Mouse (Mus musculus) forebrain, embryonic 12.5 days (tissue): Measurements from ENCODE around the gene Sarnp. TPM values are rescaled to one million over a fixed set of nuclear protein-coding genes. Genes with fewer than 3 reads are reported as not detected.
A peak's percentile ranks its signal among the peaks of the same experiment; 100 is the strongest.

Source experiments
- ATAC-seq: fragments of 200-750 bp; cut with Nextera tagmentation; 2 replicates; pipeline ENCODE4 v1.8.0; 2017; ENCODE audit warnings: moderate TSS enrichment; ENCODE audit not compliant: low FRiP score
- H3K27ac ChIP-seq: fragments of 300-500 bp; sonication (generic); 2 replicates; pipeline ENCODE4 v1.5.1; 2016; ENCODE audit warnings: mild to moderate bottlenecking
- H3K27me3 ChIP-seq: fragments of 300-500 bp; sonication (generic); 2 replicates; pipeline ENCODE4 v1.6.1; 2016; ENCODE audit warnings: mild to moderate bottlenecking
- H3K36me3 ChIP-seq: fragments of 300-500 bp; sonication (generic); replicated peaks from 2 replicates; pipeline ENCODE4 v1.6.1; 2016; ENCODE audit warnings: mild to moderate bottlenecking
- H3K4me1 ChIP-seq: fragments of 300-500 bp; sonication (generic); 2 replicates; pipeline ENCODE4 v1.6.1; 2016
- H3K4me2 ChIP-seq: fragments of 300-500 bp; sonication (generic); 2 replicates; pipeline ENCODE4 v1.6.1; 2016; ENCODE audit warnings: mild to moderate bottlenecking, moderate library complexity
- H3K4me3 ChIP-seq: fragments of 300-500 bp; sonication (generic); replicated peaks from 2 replicates; pipeline ENCODE4 v1.5.1; 2016; ENCODE audit warnings: mild to moderate bottlenecking
- H3K9ac ChIP-seq: fragments of 300-500 bp; sonication (generic); 2 replicates; pipeline ENCODE4 v1.6.1; 2016; ENCODE audit warnings: mild to moderate bottlenecking
- H3K9me3 ChIP-seq: fragments of 300-500 bp; sonication (generic); 2 replicates; pipeline ENCODE4 v1.6.1; 2016
- WGBS: fragments of 180-500 bp; shearing (Covaris S2); methylation state at CpG from one replicate; pipeline ENCODE4 v1.1.7; 2016; 5-methylcytosine and 5-hydroxymethylcytosine counted together
- polyA plus RNA-seq: library from polyadenylated mRNA; unstranded; fragments of >200 nt; fragmentation: Nextera tagmentation; extraction: Ambion mirVana; gene quantifications from 2 replicates; pipeline ENCODE4 v1.2.1, GENCODE M21; 2016

Sarnp gene
- polyA plus RNA-seq, 1 experiment from 2014 or later = 251 TPM

- Histone ChIP-seq H3K4me2 (no peak overlapping the region), H3K9ac (no peak overlapping the region), H3K27ac (no peak overlapping the region), H3K27me3 (peaks cover 25% of the 10 kb centered on the region), H3K9me3 (no peaks in the 10 kb centered on the region), H3K36me3 (no peaks in the 10 kb centered on the region), H3K4me1 (peaks cover 16% of the 10 kb centered on the region), H3K4me3 (no peak overlapping the region)
- WGBS = 13% methylated on average over 1 of the region's 1 CpGs
- no peak for ATAC-seq
Measured at GRCm38 (mm10) chr10:128897501-128897900, 80.4 kb downstream of the Sarnp start.

GRCm38 (mm10) chr10:128899759-128900490 is 82.8 kb downstream of the Sarnp start:
- WGBS = 82% methylated on average over 6 of the region's 6 CpGs

GRCm38 (mm10) chr10:128900698-128901097 is 83.6 kb downstream of the Sarnp start, which contains the start of gene Cd63:
Cd63 (plus strand) TSS chr10:128900989.
- WGBS = 81% methylated on average over 3 of the region's 3 CpGs
- no peak within 1 kb of the TSS for H3K9ac ChIP-seq
- H3K4me2 ChIP-seq = no peak within 1 kb of the TSS
- H3K27me3 ChIP-seq = peaks cover 18% of the 10 kb centered on the region
- ATAC-seq = no peak
- no peaks in the 10 kb centered on the region for H3K9me3 ChIP-seq
- H3K4me1 ChIP-seq = peaks cover 7% of the 10 kb centered on the region; the same call in 1 of the 2 replicates
- no peaks in the 10 kb centered on the region for H3K36me3 ChIP-seq
- H3K27ac ChIP-seq = no peak within 1 kb of the TSS
- no peak within 1 kb of the TSS for H3K4me3 ChIP-seq

More at GRCm38 (mm10) chr10:128899759-128900490, 82.8 kb downstream of the Sarnp start:
- Histone ChIP-seq H3K9ac (no peak overlapping the region), H3K4me2 (no peak overlapping the region), H3K36me3 (no peaks in the 10 kb centered on the region), H3K4me3 (no peak overlapping the region), H3K27ac (no peak overlapping the region), H3K9me3 (no peaks in the 10 kb centered on the region), H3K4me1 (peaks cover 9% of the 10 kb centered on the region; the same call in 1 of the 2 replicates), H3K27me3 (peaks cover 19% of the 10 kb centered on the region)
- ATAC-seq = no peak

- no peak overlapping the region for H3K9ac ChIP-seq
- WGBS = 83% methylated on average over 1 of the region's 1 CpGs
Measured at GRCm38 (mm10) chr10:128901409-128901808, 84.3 kb downstream of the Sarnp start.

DNA sequence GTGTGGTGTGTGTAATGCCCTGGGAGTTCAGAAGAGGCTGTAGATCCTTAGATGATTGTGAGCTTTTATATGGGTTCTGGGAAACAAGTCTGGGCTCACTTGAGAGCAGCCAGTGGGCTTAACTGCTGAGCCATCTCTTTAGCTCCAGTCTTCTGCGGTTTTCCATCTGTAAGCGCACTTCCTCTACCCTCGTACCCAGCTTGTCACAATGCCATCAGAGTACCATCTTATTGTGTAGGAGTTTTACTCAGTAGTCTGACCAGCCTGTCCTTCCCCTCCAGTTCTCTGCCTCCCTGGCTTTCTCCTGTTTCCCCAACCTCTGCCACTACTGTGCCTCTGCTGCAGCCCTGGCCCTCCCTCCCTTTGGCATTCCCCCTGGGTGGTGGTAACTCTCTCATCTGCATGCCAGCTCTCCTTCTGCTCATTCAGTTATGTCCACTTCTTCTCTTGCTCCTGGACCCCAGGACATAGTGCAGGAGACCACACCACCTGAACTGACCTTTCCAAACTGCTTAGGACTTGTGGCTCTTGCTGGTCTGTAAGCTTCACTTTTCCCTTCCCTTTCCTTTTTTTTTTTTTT is 85.4 kb downstream of the Sarnp start:
- 76% methylated on average over 3 of the region's 3 CpGs for WGBS

More at GRCm38 (mm10) chr10:128901409-128901808, 84.3 kb downstream of the Sarnp start:
- ATAC-seq = no peak
- no peak overlapping the region for H3K4me3 ChIP-seq
- H3K27me3 ChIP-seq = peaks cover 11% of the 10 kb centered on the region
- H3K4me1 ChIP-seq = peaks cover under 1% of the 10 kb centered on the region; the same call in 1 of the 2 replicates
- no peaks in the 10 kb centered on the region for H3K9me3 ChIP-seq
- H3K27ac ChIP-seq = no peak overlapping the region
- no peaks in the 10 kb centered on the region for H3K36me3 ChIP-seq
- H3K4me2 ChIP-seq = no peak overlapping the region

DNA sequence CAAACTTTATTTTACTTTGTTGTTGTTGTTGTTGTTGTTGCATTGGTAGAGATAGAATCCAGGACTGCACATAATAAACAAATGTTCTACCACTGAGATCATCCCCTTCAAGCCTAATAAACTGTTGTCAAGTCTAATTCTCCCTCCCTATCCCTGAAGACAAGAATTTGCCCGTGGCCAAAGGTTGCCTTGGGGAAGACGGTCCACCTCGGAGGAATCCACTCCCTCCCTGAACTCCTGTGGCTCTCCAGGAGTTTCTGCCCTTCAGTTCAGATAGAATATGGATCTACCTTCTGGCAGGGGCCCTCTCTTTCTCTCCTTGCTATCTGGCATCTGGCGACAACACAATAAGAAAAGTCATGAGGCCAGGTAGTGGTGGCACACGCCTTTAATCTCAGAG is 87.7 kb downstream of the Sarnp start:
- WGBS = 76% methylated on average over 5 of the region's 5 CpGs
- no peak for ATAC-seq
- no peak overlapping the region for H3K9ac ChIP-seq
- H3K36me3 ChIP-seq = no peaks in the 10 kb centered on the region
- no peaks in the 10 kb centered on the region for H3K9me3 ChIP-seq
- H3K27ac ChIP-seq = no peak overlapping the region
- H3K4me1 ChIP-seq = peaks cover 10% of the 10 kb centered on the region
- H3K4me2 ChIP-seq = no peak overlapping the region
- no peak overlapping the region for H3K4me3 ChIP-seq
- H3K27me3 ChIP-seq = peaks cover 14% of the 10 kb centered on the region

More for the DNA sequence above, 85.4 kb downstream of the Sarnp start:
- H3K27ac ChIP-seq = no peak overlapping the region
- H3K36me3 ChIP-seq = no peaks in the 10 kb centered on the region
- no peak overlapping the region for H3K9ac ChIP-seq
- H3K27me3 ChIP-seq = peaks cover 3% of the 10 kb centered on the region; the same call in 1 of the 2 replicates
- ATAC-seq = no peak
- no peak overlapping the region for H3K4me3 ChIP-seq
- H3K4me1 ChIP-seq = no peaks in the 10 kb centered on the region
- no peak overlapping the region for H3K4me2 ChIP-seq
- H3K9me3 ChIP-seq = no peaks in the 10 kb centered on the region

DNA sequence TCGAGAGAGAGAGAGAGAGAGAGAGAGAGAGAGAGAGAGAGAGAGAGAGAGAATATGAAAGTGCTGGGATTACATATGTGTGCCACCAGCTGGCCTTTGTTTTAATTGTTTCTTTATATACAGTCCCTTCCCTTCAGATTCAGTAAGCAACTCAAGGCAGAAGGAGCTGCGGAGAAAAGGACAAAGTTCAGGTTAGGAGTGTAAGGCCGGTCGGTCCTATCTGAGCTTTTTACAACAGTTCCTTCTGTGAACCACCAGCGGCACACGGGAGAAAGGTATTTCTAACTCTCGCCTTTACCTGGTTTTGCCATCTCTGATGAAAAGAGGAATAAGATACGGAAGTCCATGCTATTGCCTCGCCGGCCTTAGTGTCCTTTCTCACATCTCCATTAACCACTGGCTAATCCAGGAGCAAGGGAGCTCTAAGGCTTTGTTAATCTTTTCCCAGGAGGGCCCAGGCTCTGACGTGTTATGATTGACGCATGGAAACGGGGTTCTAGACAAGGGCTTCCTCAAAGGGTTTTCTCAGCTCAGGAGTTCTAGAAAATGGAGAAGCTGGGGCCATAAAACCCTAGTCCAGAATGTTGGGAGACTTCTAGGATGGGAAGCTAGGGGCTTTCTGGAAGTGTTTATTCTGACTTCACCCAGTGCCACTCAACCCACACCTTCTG is 91.8 kb downstream of the Sarnp start:
- WGBS = 62% methylated on average over 13 of the region's 13 CpGs
- H3K27me3 ChIP-seq = peaks cover 14% of the 10 kb centered on the region
- H3K36me3 ChIP-seq = peaks cover 3% of the 10 kb centered on the region
- H3K9ac ChIP-seq = peak overlapping the region; percentile 85
- ATAC-seq = no peak
- peak overlapping the region; percentile 84 for H3K4me2 ChIP-seq
- H3K9me3 ChIP-seq = no peaks in the 10 kb centered on the region
- H3K4me1 ChIP-seq = peaks cover 22% of the 10 kb centered on the region
- H3K4me3 ChIP-seq = peak overlapping the region; percentile 81
- H3K27ac ChIP-seq = 0 out of 2 replicates have a peak overlapping the region, but pooled peaks have one; percentile 5

DNA sequence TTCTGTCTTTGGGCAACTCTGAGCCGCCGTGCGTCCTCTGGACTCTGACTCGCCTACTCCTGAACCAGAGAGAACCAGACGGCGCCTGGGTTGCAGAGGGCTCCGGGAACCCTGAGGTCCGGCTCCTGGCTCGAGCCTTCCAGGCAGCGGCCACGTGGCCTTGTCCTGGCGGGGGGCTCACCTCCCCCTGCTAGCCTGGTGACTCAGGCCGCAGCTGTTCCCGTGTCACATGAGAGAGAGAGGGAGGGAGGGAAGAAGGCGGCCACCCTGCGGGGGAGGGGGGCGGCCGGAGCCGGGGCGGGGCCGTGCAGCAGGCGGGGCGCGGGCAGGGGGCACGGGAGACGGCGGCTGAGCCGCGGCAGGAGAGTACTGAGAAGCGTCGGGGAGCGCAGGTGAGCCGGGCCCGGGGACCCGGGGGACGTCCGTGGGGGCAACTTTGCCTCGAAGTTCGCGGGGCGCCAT is 92.5 kb downstream of the Sarnp start:
- peaks cover 14% of the 10 kb centered on the region for H3K27me3 ChIP-seq
- peaks cover 22% of the 10 kb centered on the region for H3K4me1 ChIP-seq
- H3K9ac ChIP-seq = peak overlapping the region; percentile 85
- H3K9me3 ChIP-seq = no peaks in the 10 kb centered on the region
- peak overlapping the region; percentile 84 for H3K4me2 ChIP-seq
- under 1% methylated on average over 35 of the region's 41 CpGs for WGBS
- peak overlapping the region; percentile 42; the same call in 1 of the 2 replicates for H3K27ac ChIP-seq
- peaks cover 3% of the 10 kb centered on the region for H3K36me3 ChIP-seq
- peak; percentile 73 for ATAC-seq
- H3K4me3 ChIP-seq = peak overlapping the region; percentile 81

GRCm38 (mm10) chr10:128910066-128910841 is 93.1 kb downstream of the Sarnp start:
- H3K9me3 ChIP-seq = no peaks in the 10 kb centered on the region
- H3K27me3 ChIP-seq = peaks cover 14% of the 10 kb centered on the region
- ATAC-seq = peak; percentile 50
- peak overlapping the region; percentile 81 for H3K4me3 ChIP-seq
- peak overlapping the region; percentile 85 for H3K9ac ChIP-seq
- WGBS = 4% methylated on average over 57 of the region's 66 CpGs
- peaks cover 3% of the 10 kb centered on the region for H3K36me3 ChIP-seq
- peaks cover 22% of the 10 kb centered on the region for H3K4me1 ChIP-seq
- peak overlapping the region; percentile 42; the same call in 1 of the 2 replicates for H3K27ac ChIP-seq
- peak overlapping the region; percentile 84 for H3K4me2 ChIP-seq

DNA sequence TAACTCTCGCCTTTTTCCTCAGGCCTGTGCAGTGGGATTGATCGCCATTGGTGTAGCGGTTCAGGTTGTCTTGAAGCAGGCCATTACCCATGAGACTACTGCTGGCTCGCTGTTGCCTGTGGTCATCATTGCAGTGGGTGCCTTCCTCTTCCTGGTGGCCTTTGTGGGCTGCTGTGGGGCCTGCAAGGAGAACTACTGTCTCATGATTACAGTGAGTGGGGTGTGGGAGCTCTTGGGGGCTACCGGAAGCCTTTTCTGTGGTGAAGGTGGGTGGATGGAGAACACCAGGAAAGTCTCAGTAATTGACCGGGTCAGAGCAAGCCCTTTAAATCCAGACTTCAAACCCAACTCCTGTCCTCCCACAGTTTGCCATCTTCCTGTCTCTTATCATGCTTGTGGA is 94.3 kb downstream of the Sarnp start:
- 0 out of 2 replicates have a peak overlapping the region, but pooled peaks have one; percentile 84 for H3K4me2 ChIP-seq
- no peaks in the 10 kb centered on the region for H3K9me3 ChIP-seq
- peaks cover 14% of the 10 kb centered on the region for H3K27me3 ChIP-seq
- peaks cover 3% of the 10 kb centered on the region for H3K36me3 ChIP-seq
- no peak overlapping the region for H3K9ac ChIP-seq
- no peak overlapping the region for H3K27ac ChIP-seq
- no peak for ATAC-seq
- 95% methylated on average over 6 of the region's 6 CpGs for WGBS
- H3K4me1 ChIP-seq = peaks cover 22% of the 10 kb centered on the region
- no peak overlapping the region for H3K4me3 ChIP-seq

DNA sequence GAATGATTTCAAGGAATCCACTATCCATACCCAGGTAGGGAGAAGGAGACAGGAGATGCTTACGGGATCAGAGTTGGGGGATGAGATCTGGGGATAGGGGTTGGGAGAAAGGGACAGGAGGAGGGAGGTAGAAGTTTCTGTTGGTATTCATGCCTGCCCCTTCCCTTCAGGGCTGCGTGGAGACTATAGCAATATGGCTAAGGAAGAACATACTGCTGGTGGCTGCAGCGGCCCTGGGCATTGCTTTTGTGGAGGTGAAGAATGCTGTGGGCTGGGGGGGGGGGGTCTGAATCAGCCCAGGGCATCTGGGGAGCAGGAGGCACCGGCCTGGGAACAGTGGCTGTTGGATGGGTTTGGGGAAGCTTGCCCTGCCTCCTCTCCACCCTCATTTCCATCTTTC is 95.1 kb downstream of the Sarnp start:
- H3K9ac ChIP-seq = no peak overlapping the region
- no peak overlapping the region for H3K27ac ChIP-seq
- ATAC-seq = no peak
- no peak overlapping the region for H3K4me2 ChIP-seq
- no peaks in the 10 kb centered on the region for H3K9me3 ChIP-seq
- peaks cover 22% of the 10 kb centered on the region for H3K4me1 ChIP-seq
- peaks cover 14% of the 10 kb centered on the region for H3K27me3 ChIP-seq
- H3K36me3 ChIP-seq = peaks cover 4% of the 10 kb centered on the region
- 84% methylated on average over 4 of the region's 4 CpGs for WGBS
- no peak overlapping the region for H3K4me3 ChIP-seq
